Mouse (Mus musculus): ENCODE results near the gene Atn1. TPM values are rescaled to one million over a fixed set of nuclear protein-coding genes. Genes with fewer than 3 reads are reported as not detected.

Atn1 gene
- total and polyA plus RNA-seq, 3 experiments: 1.6 to 43.2 TPM; not detected in 1

DNA sequence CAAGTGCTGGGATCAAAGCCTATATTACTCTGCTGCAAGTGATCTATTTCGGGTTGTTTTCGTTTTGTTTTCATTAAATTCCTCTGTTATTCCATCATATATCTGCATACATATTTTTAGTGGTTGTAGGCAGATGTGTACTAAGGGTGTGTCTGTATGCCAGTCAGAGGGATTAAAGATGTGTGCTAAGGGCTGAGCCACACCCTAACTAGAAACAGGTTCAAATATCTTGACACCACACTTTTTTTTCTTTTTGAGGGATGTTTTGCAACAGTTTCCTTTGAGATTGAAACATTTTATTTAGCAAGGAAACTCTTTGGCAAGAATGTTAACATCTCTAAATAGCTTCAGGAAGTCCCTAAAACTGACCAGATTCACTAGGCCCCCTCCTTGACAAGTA, 39.9 kb upstream of the Atn1 start:
- Histone ChIP-seq H3K4me3 (ENCODE audit: control insufficient read depth in 1 of 2, insufficient read depth in 1 of 2, low read depth in 2 of 2, low read length in 2 of 2) (no peak overlapping the region), H3K79me2 (ENCODE audit: control insufficient read depth, insufficient read depth, low read length, poor library complexity) (no peaks in the 10 kb centered on the region), H3K9me3 (replicated peaks; ENCODE audit: insufficient read depth, low read length) (no peaks in the 10 kb centered on the region), H3K9ac (ENCODE audit: control insufficient read depth, low read depth, low read length, poor library complexity, severe bottlenecking) (no peak overlapping the region), H3K4me1 (ENCODE audit: control insufficient read depth in 1 of 2, insufficient read depth in 2 of 2, low read length in 2 of 2) (no peaks in the 10 kb centered on the region), H3K27ac (ENCODE audit: control insufficient read depth, low read depth, low read length) (no peak overlapping the region), H3K27me3 (ENCODE audit: control insufficient read depth in 1 of 2, insufficient read depth in 2 of 2, low read length in 2 of 2) (peaks cover 1 to 2% of the 10 kb centered on the region in 2 experiments; a peak in 3 of 4 replicates), H3K36me3 (ENCODE audit: control insufficient read depth in 1 of 2, insufficient read depth in 2 of 2, low read length in 2 of 2) (no peaks in the 10 kb centered on the region)
- TF ChIP-seq RCOR1 (IDR thresholded peaks at IDR 0.05; ENCODE audit: low read depth, low read length) (no peak), MYC (IDR thresholded peaks at IDR 0.05; ENCODE audit: low read depth, low read length) (no peak), GATA1 (IDR thresholded peaks at IDR 0.05; ENCODE audit: low read depth, low read length) (no peak), TAL1 (IDR thresholded peaks at IDR 0.05; ENCODE audit: low read length) (no peak), NELFE (IDR thresholded peaks at IDR 0.05; ENCODE audit: low read depth, low read length) (no peak), HCFC1 (IDR thresholded peaks at IDR 0.05; ENCODE audit: low read depth, low read length) (no peak), MAZ (IDR thresholded peaks at IDR 0.05; ENCODE audit: low read depth, low read length) (no peak), MEF2A (IDR thresholded peaks at IDR 0.05; ENCODE audit: extremely low read depth, insufficient replicate concordance, low read depth, low read length, poor library complexity, severe bottlenecking) (no peak), SMC3 (IDR thresholded peaks at IDR 0.05; ENCODE audit: low read depth, low read length) (no peak), TBP (IDR thresholded peaks at IDR 0.05; ENCODE audit: low read depth, low read length) (no peak), ETS1 (IDR thresholded peaks at IDR 0.05; ENCODE audit: low read depth, low read length) (no peak), USF1 (IDR thresholded peaks at IDR 0.05; ENCODE audit: low read depth, low read length) (no peak), MYB (IDR thresholded peaks at IDR 0.05; ENCODE audit: low read depth, low read length) (no peak), E2F4 (IDR thresholded peaks at IDR 0.05; ENCODE audit: borderline replicate concordance, low read depth, low read length) (no peak), KAT2A (conservative IDR thresholded peaks at IDR 0.05; ENCODE audit: low read depth, low read length) (no peak)
- no peak for DNase-seq (ENCODE audit: low read depth, low spot score)

DNA sequence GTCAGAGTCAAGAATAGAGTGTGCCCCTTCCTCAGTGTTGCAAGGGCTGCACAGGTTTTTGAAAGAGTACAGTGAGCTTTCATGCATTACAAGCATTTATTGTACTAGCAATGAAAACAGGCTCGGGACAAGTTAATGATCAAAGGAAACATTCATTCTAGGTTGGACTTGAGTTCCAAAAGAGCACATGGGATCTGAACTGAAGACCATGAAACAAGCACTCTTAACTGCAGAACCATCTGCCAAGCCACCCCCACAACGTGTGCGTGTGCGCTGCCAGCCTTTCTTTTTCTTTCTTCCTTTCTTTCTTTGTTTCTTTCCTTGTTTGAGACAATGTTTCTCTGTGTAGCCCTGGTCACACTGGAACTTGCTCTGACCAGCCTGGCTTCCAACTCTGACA, 39.5 kb upstream of the Atn1 start:
- no peak overlapping the region for H3K27ac ChIP-seq (ENCODE audit: control insufficient read depth, low read depth, low read length)

More for the DNA sequence above, 39.5 kb upstream of the Atn1 start:
- H3K27me3 ChIP-seq (ENCODE audit: control insufficient read depth in 1 of 2, insufficient read depth in 2 of 2, low read length in 2 of 2): peaks cover 1 to 2% of the 10 kb centered on the region in 2 experiments; a peak in 3 of 4 replicates
- no peak for TF ChIP-seq RAD21 (IDR thresholded peaks at IDR 0.05; ENCODE audit: low read depth, low read length)
- no peak for TF ChIP-seq USF1 (IDR thresholded peaks at IDR 0.05; ENCODE audit: low read depth, low read length)
- no peak for TF ChIP-seq MAZ (IDR thresholded peaks at IDR 0.05; ENCODE audit: low read depth, low read length)
- no peak for TF ChIP-seq EP300 (IDR thresholded peaks at IDR 0.05; ENCODE audit: low read depth in 1 of 2, low read length in 2 of 2)
- TF ChIP-seq TAL1 (IDR thresholded peaks at IDR 0.05; ENCODE audit: low read length): no peak
- TF ChIP-seq ZMIZ1 (IDR thresholded peaks at IDR 0.05; ENCODE audit: low read depth, low read length): no peak
- TF ChIP-seq SIN3A (IDR thresholded peaks at IDR 0.05; ENCODE audit: low read length): no peak
- no peak for TF ChIP-seq ZKSCAN1 (IDR thresholded peaks at IDR 0.05; ENCODE audit: low read depth, low read length)
- no peak for TF ChIP-seq TCF12 (IDR thresholded peaks at IDR 0.05; ENCODE audit: low read depth, low read length)
- no peaks in the 10 kb centered on the region for H3K4me1 ChIP-seq (ENCODE audit: control insufficient read depth in 1 of 2, insufficient read depth in 2 of 2, low read length in 2 of 2)
- H3K36me3 ChIP-seq (ENCODE audit: control insufficient read depth in 1 of 2, insufficient read depth in 2 of 2, low read length in 2 of 2): no peaks in the 10 kb centered on the region
- no peaks in the 10 kb centered on the region for H3K9me3 ChIP-seq (replicated peaks; ENCODE audit: insufficient read depth, low read length)
- no peak overlapping the region for H3K9ac ChIP-seq (ENCODE audit: control insufficient read depth, low read depth, low read length, poor library complexity, severe bottlenecking)
- H3K79me2 ChIP-seq (ENCODE audit: control insufficient read depth, insufficient read depth, low read length, poor library complexity): no peaks in the 10 kb centered on the region
- DNase-seq (ENCODE audit: low read depth, low spot score): no peak
- H3K4me3 ChIP-seq (ENCODE audit: control insufficient read depth in 1 of 2, insufficient read depth in 1 of 2, low read depth in 2 of 2, low read length in 2 of 2): no peak overlapping the region
